Mouse (Mus musculus): ENCODE results near the gene Cebpe. TPM values are rescaled to one million over a fixed set of nuclear protein-coding genes. Genes with fewer than 3 reads are reported as not detected.
A peak's percentile ranks its signal among the peaks of the same experiment; 100 is the strongest.

The Cebpe gene
- polyA plus RNA-seq, 1 experiment, result 0.32 TPM

DNA sequence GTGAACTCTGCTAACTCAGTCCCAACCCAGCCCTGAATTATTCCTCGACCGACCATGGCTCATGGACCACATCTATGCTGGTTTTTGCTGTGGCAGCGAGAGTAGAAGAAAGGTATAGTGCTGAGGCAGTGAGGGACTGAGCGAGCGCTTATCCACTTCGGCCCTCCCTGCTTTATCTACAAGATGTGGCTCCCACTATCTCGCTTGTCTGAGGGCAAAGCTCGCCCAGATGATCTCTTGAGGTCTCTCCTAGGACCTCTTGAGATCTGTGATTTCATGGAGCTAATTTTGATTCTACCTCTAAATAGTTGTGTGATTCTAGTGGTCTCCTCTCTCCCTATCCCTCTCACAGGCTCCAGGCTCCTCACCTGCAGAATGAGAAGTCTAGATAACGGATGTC, 2.9 kb downstream of the Cebpe start:
- H3K36me3 ChIP-seq (ENCODE audit: control insufficient read depth, insufficient read depth, low read length), result no peaks in the 10 kb centered on the region
- no peak for TF ChIP-seq CTCF (IDR thresholded peaks at IDR 0.05; ENCODE audit: control insufficient read depth, insufficient read depth, insufficient replicate concordance, low read depth, low read length)
- TF ChIP-seq POLR2A (IDR thresholded peaks at IDR 0.05; ENCODE audit: control insufficient read depth, low read depth, low read length), result no peak
- H3K4me1 ChIP-seq (ENCODE audit: control insufficient read depth, insufficient read depth, low read length), result peaks cover 15% of the 10 kb centered on the region
- H3K4me3 ChIP-seq (ENCODE audit: control insufficient read depth, low read depth, low read length), result no peak overlapping the region
- H3K27ac ChIP-seq (ENCODE audit: control insufficient read depth, insufficient read depth, low read depth, low read length), result no peak overlapping the region
- no peaks in the 10 kb centered on the region for H3K27me3 ChIP-seq (ENCODE audit: control insufficient read depth, insufficient read depth, low read length)

DNA sequence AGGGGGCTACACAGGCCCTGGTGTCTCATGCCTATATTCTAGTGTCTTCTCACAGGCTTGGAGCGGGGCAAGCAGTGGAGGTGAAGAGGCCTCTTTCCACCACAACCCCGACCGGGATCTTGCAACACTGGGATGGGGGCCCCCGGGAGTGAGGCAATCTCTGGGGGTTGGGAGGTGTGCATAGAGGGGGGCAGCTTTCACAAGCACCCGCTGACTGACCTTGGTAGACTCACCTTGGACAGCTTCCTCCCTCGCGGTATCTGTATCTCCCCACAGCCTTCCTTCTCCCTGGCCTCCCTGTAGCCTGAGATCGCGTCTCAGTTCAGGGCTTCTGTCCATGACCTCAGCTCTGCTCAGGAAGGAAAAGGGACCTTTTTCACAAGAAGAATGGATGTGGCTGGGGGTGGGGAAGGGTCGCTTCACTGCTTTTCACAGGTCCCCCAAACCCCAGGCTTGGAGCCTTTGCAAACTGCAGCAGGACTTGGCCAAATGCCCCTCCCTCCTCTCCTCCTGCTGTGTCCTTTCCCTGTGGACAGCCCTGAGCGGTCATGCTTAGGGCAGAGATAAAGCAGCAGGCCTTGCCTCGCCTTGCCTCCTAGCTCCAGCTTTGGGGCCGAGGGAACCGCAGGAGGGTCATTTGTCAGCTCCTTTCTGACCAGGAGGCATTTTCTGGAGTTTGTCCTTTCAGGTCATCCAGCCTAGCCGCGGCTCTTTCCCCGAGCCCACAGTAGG, 5.2 kb downstream of the Cebpe start:
- Histone ChIP-seq H3K4me3 (ENCODE audit: control insufficient read depth, low read depth, low read length) (no peak overlapping the region), H3K27me3 (ENCODE audit: control insufficient read depth, insufficient read depth, low read length) (no peaks in the 10 kb centered on the region), H3K36me3 (ENCODE audit: control insufficient read depth, insufficient read depth, low read length) (no peaks in the 10 kb centered on the region), H3K27ac (ENCODE audit: control insufficient read depth, insufficient read depth, low read depth, low read length) (no peak overlapping the region), H3K4me1 (ENCODE audit: control insufficient read depth, insufficient read depth, low read length) (peaks cover 5% of the 10 kb centered on the region)
- TF ChIP-seq CTCF (IDR thresholded peaks at IDR 0.05; ENCODE audit: control insufficient read depth, insufficient read depth, insufficient replicate concordance, low read depth, low read length) (no peak), POLR2A (IDR thresholded peaks at IDR 0.05; ENCODE audit: control insufficient read depth, low read depth, low read length) (no peak)

DNA sequence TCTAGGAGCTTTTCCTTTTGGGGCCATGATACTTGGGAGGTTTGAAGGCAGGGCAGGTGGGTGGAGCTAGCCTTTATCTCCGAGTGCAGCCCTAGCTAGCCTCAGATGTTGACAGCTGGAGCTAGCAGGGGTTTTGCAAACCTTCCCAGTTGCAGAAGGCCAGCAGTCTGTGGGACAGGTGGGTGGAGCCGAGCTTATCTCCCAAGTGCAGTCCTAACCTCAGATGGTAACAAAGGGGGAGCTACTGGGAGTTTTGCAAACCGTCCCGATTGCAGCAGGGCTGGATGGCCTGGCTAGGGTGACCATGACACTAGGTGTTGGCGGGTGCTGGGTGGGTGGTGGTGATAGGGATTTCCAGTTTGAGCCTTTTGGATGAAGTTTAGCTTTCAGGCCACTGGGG, 6.1 kb downstream of the Cebpe start:
- no peak for TF ChIP-seq POLR2A (IDR thresholded peaks at IDR 0.05; ENCODE audit: control insufficient read depth, low read depth, low read length)
- TF ChIP-seq CTCF (IDR thresholded peaks at IDR 0.05; ENCODE audit: control insufficient read depth, insufficient read depth, insufficient replicate concordance, low read depth, low read length), result no peak
- Histone ChIP-seq H3K4me1 (ENCODE audit: control insufficient read depth, insufficient read depth, low read length) (no peaks in the 10 kb centered on the region), H3K27me3 (ENCODE audit: control insufficient read depth, insufficient read depth, low read length) (no peaks in the 10 kb centered on the region), H3K4me3 (ENCODE audit: control insufficient read depth, low read depth, low read length) (no peak overlapping the region), H3K27ac (ENCODE audit: control insufficient read depth, insufficient read depth, low read depth, low read length) (no peak overlapping the region), H3K36me3 (ENCODE audit: control insufficient read depth, insufficient read depth, low read length) (no peaks in the 10 kb centered on the region)

DNA sequence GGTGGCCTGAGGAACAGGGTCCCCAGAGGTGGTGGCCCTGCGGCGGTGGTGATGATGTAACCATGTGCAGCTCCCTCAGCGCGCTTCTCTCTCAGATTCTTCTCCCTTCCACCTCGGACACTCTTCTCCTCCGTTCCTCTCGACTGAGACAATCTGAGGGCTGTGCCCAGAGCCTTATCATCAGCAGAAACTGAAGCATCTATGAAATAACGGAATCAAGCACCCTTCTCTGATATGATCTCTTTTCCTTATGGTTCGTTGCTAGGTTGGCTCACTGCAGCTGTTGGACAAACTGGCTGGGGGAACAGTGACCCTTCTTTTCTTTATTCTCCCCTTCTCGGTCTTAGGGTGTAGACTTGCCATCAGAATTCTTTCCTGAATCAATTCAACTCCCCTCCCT, 8.8 kb downstream of the Cebpe start:
- H3K27me3 ChIP-seq (ENCODE audit: control insufficient read depth, insufficient read depth, low read length), result no peaks in the 10 kb centered on the region
- H3K36me3 ChIP-seq (ENCODE audit: control insufficient read depth, insufficient read depth, low read length), result no peaks in the 10 kb centered on the region
- peaks cover 4% of the 10 kb centered on the region; the same call in 1 of the 2 replicates for H3K4me1 ChIP-seq (ENCODE audit: control insufficient read depth, insufficient read depth, low read length)
- no peak overlapping the region for H3K4me3 ChIP-seq (ENCODE audit: control insufficient read depth, low read depth, low read length)
- no peak for TF ChIP-seq CTCF (IDR thresholded peaks at IDR 0.05; ENCODE audit: control insufficient read depth, insufficient read depth, insufficient replicate concordance, low read depth, low read length)
- no peak for TF ChIP-seq POLR2A (IDR thresholded peaks at IDR 0.05; ENCODE audit: control insufficient read depth, low read depth, low read length)
- H3K27ac ChIP-seq (ENCODE audit: control insufficient read depth, insufficient read depth, low read depth, low read length), result no peak overlapping the region

DNA sequence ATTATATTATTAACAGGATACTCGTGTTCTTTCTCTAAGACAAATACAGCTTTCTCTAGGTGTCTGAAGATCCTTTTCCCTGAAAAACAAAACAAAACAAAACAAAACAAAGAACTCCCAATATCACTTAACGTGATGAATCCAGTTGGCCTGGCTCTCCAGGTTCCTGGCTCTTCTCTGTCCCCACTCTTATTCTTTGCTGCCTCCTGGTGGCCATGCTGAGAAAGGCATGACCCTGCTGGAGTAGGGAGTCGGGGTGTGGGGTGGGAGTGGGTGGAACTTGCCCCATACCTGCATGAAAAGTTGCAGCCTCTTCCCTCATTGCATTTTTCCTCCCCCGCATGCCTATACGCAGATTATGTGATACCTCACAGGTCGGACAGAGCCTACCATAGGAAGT, 10.7 kb downstream of the Cebpe start:
- Histone ChIP-seq H3K27me3 (ENCODE audit: control insufficient read depth, insufficient read depth, low read length) (no peaks in the 10 kb centered on the region), H3K4me1 (ENCODE audit: control insufficient read depth, insufficient read depth, low read length) (peaks cover 6% of the 10 kb centered on the region; the same call in 1 of the 2 replicates), H3K36me3 (ENCODE audit: control insufficient read depth, insufficient read depth, low read length) (no peaks in the 10 kb centered on the region), H3K4me3 (ENCODE audit: control insufficient read depth, low read depth, low read length) (no peak overlapping the region), H3K27ac (ENCODE audit: control insufficient read depth, insufficient read depth, low read depth, low read length) (no peak overlapping the region)
- TF ChIP-seq CTCF (IDR thresholded peaks at IDR 0.05; ENCODE audit: control insufficient read depth, insufficient read depth, insufficient replicate concordance, low read depth, low read length), result peak; percentile 85; the same call in 1 of the 2 replicates
- TF ChIP-seq POLR2A (IDR thresholded peaks at IDR 0.05; ENCODE audit: control insufficient read depth, low read depth, low read length), result no peak

DNA sequence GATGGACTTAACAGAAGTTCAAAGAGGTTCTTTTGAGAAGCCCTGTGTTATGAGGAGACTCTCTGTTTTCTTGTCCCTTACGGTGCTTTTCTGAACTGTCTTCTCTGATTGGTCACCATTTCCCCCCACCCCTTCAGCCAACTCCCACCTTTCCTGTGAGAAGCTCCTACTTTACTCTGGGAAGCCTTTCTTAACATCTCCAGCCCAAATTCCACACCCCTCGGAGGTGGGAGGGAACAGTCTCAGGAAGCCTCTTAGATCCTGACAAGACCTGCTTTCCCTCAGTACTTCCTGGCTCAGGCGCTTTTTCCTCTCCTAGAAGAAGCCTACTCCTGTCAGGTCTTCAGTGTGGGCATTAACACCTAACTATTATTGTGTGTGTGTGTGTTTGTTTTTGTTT, 12.4 kb downstream of the Cebpe start:
- H3K27ac ChIP-seq (ENCODE audit: control insufficient read depth, insufficient read depth, low read depth, low read length), result no peak overlapping the region
- H3K4me1 ChIP-seq (ENCODE audit: control insufficient read depth, insufficient read depth, low read length), result peaks cover 6% of the 10 kb centered on the region; the same call in 1 of the 2 replicates
- no peak overlapping the region for H3K4me3 ChIP-seq (ENCODE audit: control insufficient read depth, low read depth, low read length)
- H3K36me3 ChIP-seq (ENCODE audit: control insufficient read depth, insufficient read depth, low read length), result no peaks in the 10 kb centered on the region
- TF ChIP-seq POLR2A (IDR thresholded peaks at IDR 0.05; ENCODE audit: control insufficient read depth, low read depth, low read length) (no peak), CTCF (IDR thresholded peaks at IDR 0.05; ENCODE audit: control insufficient read depth, insufficient read depth, insufficient replicate concordance, low read depth, low read length) (no peak)
- no peaks in the 10 kb centered on the region for H3K27me3 ChIP-seq (ENCODE audit: control insufficient read depth, insufficient read depth, low read length)

DNA sequence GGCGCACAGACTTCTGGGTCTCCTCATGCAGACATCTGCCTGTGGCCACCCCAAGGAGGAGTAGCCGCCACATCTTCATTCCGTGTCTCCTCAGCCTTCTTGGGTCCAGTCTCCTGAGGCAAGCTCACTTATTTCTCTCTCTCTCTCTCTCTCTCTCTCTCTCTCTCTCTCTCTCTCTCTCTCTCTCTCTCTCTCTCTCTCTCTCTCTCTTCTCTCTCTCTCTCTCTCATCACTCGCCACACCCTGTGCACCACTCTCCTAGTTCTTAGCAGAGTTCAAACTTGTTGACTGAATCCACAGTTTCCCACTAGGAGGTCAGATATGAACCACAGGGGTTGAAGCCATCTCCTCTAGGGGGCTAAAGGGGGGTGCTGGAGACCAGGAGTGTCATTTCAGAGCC, 13.2 kb downstream of the Cebpe start, which contains the start of gene Gm29776:
Gene Gm29776, minus strand, starts transcription at position 101 of the 400 bp plus-strand sequence.
- Histone ChIP-seq H3K36me3 (ENCODE audit: control insufficient read depth, insufficient read depth, low read length) (no peaks in the 10 kb centered on the region), H3K4me3 (ENCODE audit: control insufficient read depth, low read depth, low read length) (peak within 1 kb of the TSS; percentile 8; the same call in 1 of the 2 replicates), H3K27ac (ENCODE audit: control insufficient read depth, insufficient read depth, low read depth, low read length) (no peak within 1 kb of the TSS), H3K4me1 (ENCODE audit: control insufficient read depth, insufficient read depth, low read length) (peaks cover 6% of the 10 kb centered on the region; the same call in 1 of the 2 replicates), H3K27me3 (ENCODE audit: control insufficient read depth, insufficient read depth, low read length) (no peaks in the 10 kb centered on the region)
- no peak for TF ChIP-seq POLR2A (IDR thresholded peaks at IDR 0.05; ENCODE audit: control insufficient read depth, low read depth, low read length)
- no peak for TF ChIP-seq CTCF (IDR thresholded peaks at IDR 0.05; ENCODE audit: control insufficient read depth, insufficient read depth, insufficient replicate concordance, low read depth, low read length)

Measured in testis, adult 2 months (tissue).